Mouse (Mus musculus): ENCODE data around the gene Lce1f. TPM values are rescaled to one million over a fixed set of nuclear protein-coding genes. Genes with fewer than 3 reads are reported as not detected.

The Lce1f gene
- polyA plus RNA-seq (2012; rRNA removed): 0.22 TPM in 1 of 2 replicates, not detected in the other

GRCm38 (mm10) chr3:92720250-92720649 lies at the start of gene Lce1f:
TSS of gene Lce1f (minus strand) at chr3:92720350.

GRCm38 (mm10) chr3:92764965-92765364 lies 44.8 kb upstream of the Lce1f start, which contains the start of gene Lce1h:
TSS of gene Lce1h (minus strand) at chr3:92765065.

DNA sequence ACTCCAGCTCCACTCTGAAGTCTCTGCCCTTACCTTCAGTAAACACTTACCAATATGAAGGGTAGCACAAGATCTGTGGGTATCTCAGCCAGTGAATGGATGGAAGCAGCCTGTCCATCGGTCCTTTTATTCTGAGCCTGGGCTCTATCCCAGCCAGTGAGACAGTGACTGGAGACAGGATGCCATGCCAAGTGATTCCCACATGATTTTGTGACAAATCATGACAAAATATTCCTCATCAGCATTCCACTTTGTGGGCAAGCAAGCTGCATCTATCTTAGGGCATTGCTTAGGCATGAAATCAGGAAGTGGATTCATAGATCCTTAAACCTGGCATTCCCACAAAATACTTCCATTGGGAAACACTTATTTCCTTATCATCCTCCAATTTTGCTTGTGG lies 32.1 kb upstream of the Lce1f start, which contains the start of gene Lce1g:
Gene Lce1g, minus strand, starts transcription at position 101 of the 400 bp plus-strand sequence.

GRCm38 (mm10) chr3:92738996-92739395 lies 18.8 kb upstream of the Lce1f start, which contains the start of gene Gm38119:
TSS of gene Gm38119 (minus strand) at chr3:92739096.

GRCm38 (mm10) chr3:92708974-92709373 lies 11.2 kb downstream of the Lce1f start, which contains the start of gene Lce1e:
TSS of gene Lce1e (minus strand) at chr3:92709074.

DNA sequence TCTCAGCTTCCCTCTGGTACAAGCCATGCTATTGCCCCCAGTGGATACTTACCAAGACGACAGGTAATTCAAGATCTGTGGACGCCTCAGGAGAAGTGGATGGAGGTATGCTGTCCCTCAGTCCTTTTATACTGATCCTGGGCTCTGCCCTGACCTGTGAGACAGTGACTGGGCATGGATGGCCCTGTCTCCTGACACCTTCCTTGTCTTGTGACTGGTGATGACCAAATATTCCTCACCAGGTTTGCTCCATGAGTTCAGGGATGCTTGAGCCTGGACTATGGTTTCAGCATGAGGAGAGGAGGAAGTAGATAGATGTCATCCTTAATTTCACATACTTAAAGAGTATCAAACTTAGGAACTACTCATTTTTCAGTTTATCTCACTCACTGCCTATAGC lies 33.0 kb downstream of the Lce1f start, which contains the start of gene Lce1d:
Gene Lce1d, minus strand, starts transcription at position 101 of the 400 bp plus-strand sequence.

DNA sequence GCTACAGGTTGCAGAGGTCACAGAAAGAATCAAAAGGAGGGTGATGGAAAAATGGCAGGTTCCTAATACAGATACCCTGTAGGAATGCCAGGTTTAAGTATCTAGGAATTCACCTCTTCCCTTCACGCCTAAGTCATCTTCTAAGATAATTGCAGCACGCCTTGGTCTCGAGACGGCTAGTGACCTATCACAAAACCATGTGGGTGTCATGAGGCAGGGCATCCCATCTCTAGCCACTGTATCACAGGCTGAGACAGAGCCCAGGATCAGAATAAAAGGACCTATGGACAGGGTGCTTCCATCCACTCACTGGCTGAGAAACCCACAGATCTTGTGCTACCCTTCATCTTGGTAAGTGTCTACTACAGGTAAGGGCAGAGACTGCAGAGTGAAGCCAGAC lies 41.2 kb downstream of the Lce1f start, which contains the start of gene Lce1c:
Gene Lce1c, plus strand, starts transcription at position 301 of the 400 bp plus-strand sequence.

DNA sequence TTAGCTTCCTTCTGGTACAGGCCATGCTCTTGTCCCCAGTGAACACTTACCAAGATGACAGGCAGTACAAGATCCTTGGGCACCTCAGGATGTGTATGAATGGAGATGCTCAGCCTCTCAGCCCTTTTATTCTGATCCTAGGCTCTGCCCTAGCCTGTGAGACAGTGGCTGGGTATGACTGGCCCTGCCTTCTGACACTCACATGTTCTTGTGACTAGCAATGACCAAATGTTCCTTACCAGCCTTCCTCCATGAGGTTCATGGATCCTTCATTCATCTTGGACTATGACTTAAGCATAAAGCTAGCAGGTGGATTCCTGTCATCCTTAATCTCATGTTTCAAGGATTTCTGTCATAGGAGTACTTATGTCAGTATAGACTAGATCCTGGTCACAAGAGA lies 49.9 kb downstream of the Lce1f start, which contains the start of gene Lce1a2:
Gene Lce1a2, minus strand, starts transcription at position 101 of the 400 bp plus-strand sequence.

Other genes with a start within 250 kb of the Lce1f start
- gene Sprr1a, start 234.5 kb downstream of the Lce1f start, polyA plus RNA-seq (2012; rRNA removed): 1.1 and 13.1 TPM in 2 replicates
- gene Sprr4, start 219.9 kb downstream of the Lce1f start, polyA plus RNA-seq (2012; rRNA removed): not detected in 2 replicates
- gene 2310046K23Rik, start 185.8 kb downstream of the Lce1f start, polyA plus RNA-seq (2012; rRNA removed): not detected in 2 replicates
- gene Ivl, start 146.6 kb downstream of the Lce1f start, polyA plus RNA-seq (2012; rRNA removed): not detected in 2 replicates
- gene Smcp, start 131.4 kb downstream of the Lce1f start, polyA plus RNA-seq (2012; rRNA removed): not detected in 2 replicates
- not detected in 2 replicates for gene 2210017I01Rik, start 112.9 kb downstream of the Lce1f start, polyA plus RNA-seq (2012; rRNA removed)
- not detected in 2 replicates for gene Lce6a, start 98.7 kb downstream of the Lce1f start, polyA plus RNA-seq (2012; rRNA removed)
- gene Lce1a1, start 72.0 kb downstream of the Lce1f start, polyA plus RNA-seq (2012; rRNA removed): not detected in 2 replicates
- gene Lce1b, start 63.4 kb downstream of the Lce1f start, polyA plus RNA-seq (2012; rRNA removed): 0.26 TPM in 1 of 2 replicates, not detected in the other
- not detected in 2 replicates for gene Lce1a2, start 50.0 kb downstream of the Lce1f start, polyA plus RNA-seq (2012; rRNA removed)
- gene Lce1c, start 41.1 kb downstream of the Lce1f start, polyA plus RNA-seq (2012; rRNA removed): not detected in 2 replicates
- gene Lce1d, start 33.1 kb downstream of the Lce1f start, polyA plus RNA-seq (2012; rRNA removed): not detected in 2 replicates
- gene Lce1e, start 11.3 kb downstream of the Lce1f start, polyA plus RNA-seq (2012; rRNA removed): not detected in 2 replicates
- gene Gm38119, start 18.7 kb upstream of the Lce1f start, polyA plus RNA-seq (2012; rRNA removed): not detected in 2 replicates
- gene Lce1g, start 32.0 kb upstream of the Lce1f start, polyA plus RNA-seq (2012; rRNA removed): not detected in 2 replicates
- gene Lce1h, start 44.7 kb upstream of the Lce1f start, polyA plus RNA-seq (2012; rRNA removed): not detected in 2 replicates
- gene Lce1i, start 58.5 kb upstream of the Lce1f start, polyA plus RNA-seq (2012; rRNA removed): not detected in 2 replicates
- 0.60 TPM in 1 of 2 replicates, not detected in the other for gene Lce1j, start 70.2 kb upstream of the Lce1f start, polyA plus RNA-seq (2012; rRNA removed)
- gene Lce1k, start 87.5 kb upstream of the Lce1f start, polyA plus RNA-seq (2012; rRNA removed): not detected in 2 replicates
- gene Kprp, start 106.9 kb upstream of the Lce1f start, polyA plus RNA-seq (2012; rRNA removed): not detected in 2 replicates
- gene Lce1l, start 130.9 kb upstream of the Lce1f start, polyA plus RNA-seq (2012; rRNA removed): not detected in 2 replicates
- not detected in 2 replicates for gene 2310050C09Rik, start 149.9 kb upstream of the Lce1f start, polyA plus RNA-seq (2012; rRNA removed)
- not detected in 2 replicates for gene Lce3a, start 205.9 kb upstream of the Lce1f start, polyA plus RNA-seq (2012; rRNA removed)
- gene Lce3b, start 212.6 kb upstream of the Lce1f start, polyA plus RNA-seq (2012; rRNA removed): not detected in 2 replicates
- gene Lce3c, start 224.1 kb upstream of the Lce1f start, polyA plus RNA-seq (2012; rRNA removed): not detected in 2 replicates
- not detected in 2 replicates for gene Lce3d, start 237.0 kb upstream of the Lce1f start, polyA plus RNA-seq (2012; rRNA removed)
- 0.29 TPM in 1 of 2 replicates, not detected in the other for gene Lce3e, start 246.7 kb upstream of the Lce1f start, polyA plus RNA-seq (2012; rRNA removed)

Data from ovary, adult 2 months (tissue).